Mouse (Mus musculus) urinary bladder, postnatal 36 days (tissue): ENCODE results near the gene Tnfaip6.
"Not testable (repeated sequence)": the region's sequence is repeated elsewhere in the genome, so short reads cannot be mapped to it uniquely, and the experiment has no call there.

ENCODE experiments used
- DNase-seq, 2 experiments: peaks; one replicate each; pipeline ENCODE4 v3.0.0; 2022; ENCODE audit warnings: low spot score in 2 of 2, mixed read lengths in 1 of 2

Gene Tnfaip6

DNA sequence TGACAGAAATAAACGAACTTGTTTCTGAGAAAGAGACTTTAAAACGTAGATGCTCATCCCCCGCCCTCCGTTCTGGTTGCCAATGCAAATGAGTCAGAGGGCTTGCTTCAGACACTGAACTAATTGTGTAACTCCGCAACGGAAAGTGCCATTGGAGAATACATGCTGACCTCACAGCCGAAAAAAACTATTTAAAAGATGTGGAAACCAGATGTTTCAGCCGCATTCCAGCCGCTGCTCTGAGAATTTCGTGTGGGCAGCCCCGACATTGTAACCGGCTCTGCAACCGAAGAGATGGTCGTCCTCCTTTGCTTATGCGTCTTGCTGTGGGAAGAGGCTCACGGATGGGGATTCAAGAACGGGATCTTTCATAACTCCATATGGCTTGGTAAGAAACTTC is at the start of gene Tnfaip6:
TSS of gene Tnfaip6 (plus strand) at position 128 of the 400 bp plus-strand sequence.
- peak; percentile 36 to 68 for DNase-seq

DNA sequence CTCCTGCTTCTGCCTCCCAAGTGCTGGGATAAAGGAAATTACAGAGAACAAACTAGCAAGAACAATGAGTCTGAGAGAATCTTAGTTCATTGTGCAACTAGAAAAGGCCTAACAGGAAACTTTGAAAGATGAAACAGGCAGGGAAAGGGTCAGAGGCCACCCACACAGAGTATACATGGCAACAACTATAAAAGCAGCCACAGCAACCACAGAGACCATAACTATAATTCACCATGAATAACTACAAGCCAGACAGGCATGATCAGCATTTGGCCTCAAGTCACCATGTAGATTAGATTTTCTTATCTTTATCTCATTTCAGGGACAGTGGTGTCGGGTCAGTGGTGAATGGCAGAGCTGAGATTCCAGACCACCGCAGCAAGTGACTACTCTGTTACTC is 48.2 kb upstream of the Tnfaip6 start:
- no peak for DNase-seq

DNA sequence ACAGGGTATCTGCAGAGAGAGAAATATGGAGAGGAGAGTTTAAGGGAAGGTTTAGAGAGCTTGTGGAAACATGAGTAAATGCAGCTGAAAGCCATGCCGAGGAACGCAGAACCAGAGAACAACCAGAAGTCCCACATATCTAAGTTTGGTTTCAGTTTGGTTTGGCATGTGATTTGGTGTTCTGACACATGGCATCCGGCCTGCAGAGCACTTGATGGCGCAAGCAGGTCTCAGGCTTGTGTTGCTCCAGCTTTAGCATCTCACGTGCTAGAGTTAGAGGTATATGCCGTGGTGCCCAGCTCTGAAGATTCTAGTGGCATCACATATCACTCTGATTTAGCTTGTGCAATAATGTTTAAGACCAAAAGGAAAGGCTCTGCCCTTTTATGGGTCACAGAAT is 46.4 kb upstream of the Tnfaip6 start:
- no peak for DNase-seq

DNA sequence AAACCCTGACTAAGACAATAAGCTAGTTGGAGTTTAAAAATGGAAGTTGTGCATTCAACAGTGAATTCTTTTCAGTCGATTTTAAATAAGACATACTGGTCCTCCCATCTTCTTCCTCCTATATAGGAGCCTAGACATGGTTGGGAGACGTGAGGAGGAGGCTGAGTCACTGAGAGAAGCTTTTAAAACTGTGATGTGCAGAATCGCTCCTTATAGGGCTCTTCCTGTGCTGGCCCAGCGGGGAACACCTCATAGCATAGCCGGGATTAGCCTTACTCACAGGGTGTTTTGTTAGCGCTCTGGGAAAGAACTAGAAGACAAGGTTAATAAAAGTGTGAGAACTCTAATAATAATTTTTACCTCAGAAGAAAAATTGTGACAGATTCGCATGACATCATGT is 37.8 kb upstream of the Tnfaip6 start:
- no peak for DNase-seq

DNA sequence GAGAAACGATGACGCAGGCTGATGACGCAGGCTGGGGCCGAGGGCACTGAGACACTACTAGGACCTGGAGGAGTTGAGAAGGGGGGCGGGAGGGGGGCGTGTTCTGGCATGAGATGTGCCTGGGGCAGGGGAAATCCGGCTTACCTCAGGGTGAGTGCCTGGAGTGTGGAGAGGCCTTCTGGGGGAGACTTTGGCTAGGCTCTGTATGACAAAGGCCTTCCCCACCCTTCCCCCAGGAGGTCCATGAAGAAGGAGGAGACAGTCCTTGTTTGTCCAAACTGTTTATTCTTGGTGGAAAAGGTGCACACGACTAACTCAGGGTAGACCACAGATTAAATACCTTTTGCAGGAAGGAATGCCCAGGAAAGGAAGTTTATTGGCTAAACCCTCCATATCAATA is 36.3 kb upstream of the Tnfaip6 start:
- DNase-seq, result no peak

DNA sequence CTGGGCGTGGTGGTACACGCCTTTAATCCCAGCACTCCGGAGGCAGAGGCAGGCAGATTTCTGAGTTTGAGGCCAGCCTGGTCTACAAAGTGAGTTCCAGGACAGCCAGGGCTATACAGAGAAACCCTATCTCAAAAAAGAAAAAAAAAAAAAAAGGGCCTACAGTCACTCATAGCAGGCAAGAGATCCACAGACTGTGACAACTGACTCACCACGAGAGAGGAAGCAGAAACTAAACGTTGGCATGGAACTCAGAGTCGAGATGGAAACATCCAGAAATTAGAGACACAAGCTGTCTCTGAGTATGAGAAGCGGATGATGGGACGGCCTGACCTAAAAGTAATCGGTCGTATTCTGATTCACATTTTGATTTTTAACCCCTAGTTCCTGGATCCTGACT is 35.5 kb upstream of the Tnfaip6 start:
- DNase-seq, result not testable (repeated sequence)

DNA sequence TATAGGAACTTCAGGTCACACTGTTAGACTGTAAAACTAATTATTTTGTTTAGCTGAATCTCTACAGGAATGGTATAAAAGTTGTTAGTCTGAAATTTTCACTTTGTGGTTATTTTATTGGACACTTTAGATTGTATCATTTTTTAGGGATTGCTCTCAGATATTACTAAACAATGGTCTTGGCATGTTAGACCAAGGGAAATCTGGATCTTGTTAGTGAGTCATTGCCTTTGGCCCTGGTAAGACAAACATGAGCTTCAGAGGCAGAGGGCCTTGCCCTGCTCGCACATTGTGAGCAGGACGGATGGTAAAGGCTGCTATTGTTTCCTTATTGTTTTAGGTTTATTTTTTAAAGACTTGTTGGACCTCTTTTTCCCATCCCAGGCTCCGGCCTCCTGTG is 31.4 kb upstream of the Tnfaip6 start:
- peak; percentile 8 to 9 for DNase-seq

DNA sequence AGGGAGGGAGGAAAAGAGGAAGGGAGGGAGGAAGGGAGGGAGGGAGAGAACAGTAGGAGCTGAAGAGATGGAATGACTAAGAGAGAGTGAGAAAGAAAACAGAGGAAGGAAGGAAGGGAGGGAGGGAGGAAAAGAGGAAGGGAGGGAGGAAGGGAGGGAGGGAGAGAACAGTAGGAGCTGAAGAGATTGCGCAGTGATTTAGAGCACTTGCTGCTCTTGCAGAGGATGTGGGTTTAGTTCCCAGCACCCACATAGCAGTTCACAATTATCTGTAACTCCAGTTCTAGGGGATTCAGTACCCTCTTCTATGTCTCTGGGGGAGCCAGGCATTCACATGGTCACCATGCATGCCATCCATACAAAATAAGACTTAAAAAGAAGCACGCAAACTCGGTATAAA is 26.0 kb upstream of the Tnfaip6 start:
- not testable (repeated sequence) for DNase-seq

DNA sequence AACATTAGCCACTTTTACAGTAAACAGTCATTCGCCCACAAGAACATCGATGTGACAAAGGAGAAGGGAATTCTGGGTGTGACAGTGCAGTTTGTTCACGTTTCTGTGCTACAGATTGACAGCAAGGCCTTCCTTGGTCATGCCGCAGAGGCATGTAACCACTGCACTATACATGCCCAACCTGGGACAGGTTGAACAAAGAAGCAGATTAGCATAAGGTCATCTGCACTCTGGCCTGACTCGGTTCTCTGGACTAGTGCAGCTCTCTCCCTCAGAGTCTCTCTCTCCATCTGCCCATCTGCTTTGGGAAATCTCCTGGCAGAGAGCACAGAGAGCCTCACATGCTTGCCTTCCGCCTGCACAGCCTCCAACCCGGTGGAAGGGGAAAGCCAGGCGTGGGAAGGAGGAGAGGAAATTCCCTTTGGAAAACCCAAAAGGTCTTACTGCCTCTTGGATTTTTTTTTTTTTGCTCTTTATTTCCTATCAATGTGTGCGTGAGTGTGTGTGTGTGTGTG is 24.4 kb upstream of the Tnfaip6 start:
- DNase-seq, result peak in 1 of 2 experiments; percentile 15

DNA sequence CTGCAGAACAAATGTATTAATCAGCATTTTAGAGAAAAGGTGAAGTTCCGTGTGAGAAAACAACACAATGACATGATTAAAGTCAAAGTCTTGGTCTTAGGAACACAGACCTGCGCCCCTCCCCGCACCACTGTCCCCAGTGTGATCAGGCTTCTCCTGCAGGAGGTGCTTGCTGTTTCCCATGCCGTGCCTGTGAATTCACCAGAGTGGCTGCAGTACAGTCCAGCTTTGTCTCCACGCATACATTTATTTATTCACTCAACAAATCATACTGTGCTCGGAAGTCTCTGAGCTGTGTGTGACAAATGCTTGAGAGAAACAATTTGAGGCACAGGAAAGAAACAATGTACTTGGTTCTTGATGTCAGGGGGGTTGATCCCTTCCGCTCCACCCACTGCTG is 21.4 kb upstream of the Tnfaip6 start:
- no peak for DNase-seq

DNA sequence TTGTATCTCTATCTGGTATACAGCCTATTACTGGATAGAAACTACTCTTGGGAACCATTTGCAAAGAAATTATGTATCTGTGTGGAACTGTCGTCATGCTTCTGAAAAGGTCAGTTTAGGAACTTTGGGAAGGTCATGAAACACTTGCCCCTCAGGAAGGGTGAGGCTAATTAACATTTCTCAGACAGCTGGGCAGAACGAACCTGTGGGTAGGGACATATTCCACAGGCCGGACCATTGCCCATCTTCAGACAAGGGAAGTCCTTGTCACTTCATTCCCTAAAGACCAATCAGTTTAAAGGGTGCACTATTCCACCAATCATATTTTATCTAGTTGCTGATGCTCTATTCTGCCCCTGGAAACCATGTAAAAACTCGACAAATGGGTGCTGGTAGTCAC is 10.7 kb upstream of the Tnfaip6 start:
- DNase-seq, result no peak

DNA sequence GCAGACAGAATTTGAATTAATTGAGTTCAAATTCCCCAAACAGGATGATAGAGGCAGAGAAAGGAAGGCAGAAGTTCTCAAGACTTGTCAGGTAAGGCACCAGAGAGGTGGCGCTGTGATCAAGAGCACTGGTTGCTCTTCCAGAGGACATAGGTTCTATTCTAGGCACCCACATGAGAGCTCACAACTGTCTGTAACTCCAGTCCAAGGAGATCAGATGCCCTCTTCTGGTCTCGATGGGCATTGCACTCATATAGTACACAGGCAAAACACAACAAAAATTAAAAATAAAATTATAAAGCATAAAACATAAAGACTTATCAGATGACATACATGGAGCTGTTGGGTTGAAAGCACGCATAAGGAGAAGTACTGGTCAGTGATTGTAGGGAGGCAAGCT is 8.4 kb upstream of the Tnfaip6 start:
- DNase-seq, result no peak

DNA sequence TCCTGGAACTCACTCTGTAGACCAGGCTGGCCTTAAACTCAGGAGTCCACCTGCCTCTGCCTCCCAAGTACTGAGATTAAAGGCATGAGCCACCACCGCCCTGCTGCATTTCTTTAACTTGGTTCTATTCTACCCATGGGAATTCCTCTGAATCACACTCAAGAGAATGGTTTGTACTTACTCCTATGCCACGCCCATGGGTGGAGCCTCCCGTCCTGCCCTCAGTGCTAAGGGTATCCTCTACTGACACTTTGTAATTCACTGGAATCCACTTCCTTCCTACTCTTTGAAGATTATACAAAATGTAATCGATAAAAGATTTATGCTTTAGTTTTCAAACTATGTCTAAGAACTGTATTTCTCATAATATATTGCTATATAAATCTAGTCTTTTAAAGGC is 6.3 kb upstream of the Tnfaip6 start:
- no peak for DNase-seq

DNA sequence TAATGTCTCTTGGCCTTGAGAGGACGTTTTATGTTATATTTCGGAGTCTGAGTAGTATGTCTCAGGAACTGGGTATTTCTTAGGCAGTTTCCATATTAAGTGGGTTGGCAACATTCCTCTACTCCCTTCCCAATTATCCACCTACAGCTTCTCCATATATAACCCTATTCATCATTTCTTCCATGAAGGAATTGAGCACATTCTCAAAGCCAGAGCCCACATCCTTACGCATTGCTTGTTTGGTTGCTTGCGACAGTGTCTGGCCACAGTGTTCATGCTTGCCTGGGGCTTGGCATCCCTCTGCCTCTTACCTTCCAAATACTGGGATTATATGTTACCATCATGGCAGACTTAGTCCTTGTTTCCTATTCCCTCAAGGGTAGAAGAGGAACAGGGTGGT is 3.2 kb upstream of the Tnfaip6 start:
- DNase-seq, result no peak

DNA sequence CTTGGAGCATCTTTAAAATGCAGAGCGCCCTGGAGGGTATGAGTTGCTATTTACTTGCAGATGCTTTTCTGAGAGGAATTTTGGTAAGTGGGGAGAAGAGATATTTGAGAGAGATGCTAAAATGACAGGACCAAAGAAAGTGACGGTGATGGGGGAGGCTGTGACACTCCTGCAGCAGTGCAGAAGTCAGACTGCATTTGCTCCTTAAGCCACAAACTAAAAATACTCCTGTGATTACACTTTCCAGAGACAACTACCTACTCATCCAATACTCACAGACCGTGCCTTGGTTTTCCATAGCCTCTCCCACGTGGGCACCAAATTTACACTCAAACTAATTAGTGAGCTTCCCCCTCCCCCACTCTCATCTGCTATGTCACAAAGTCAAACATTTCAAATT is 2.7 kb upstream of the Tnfaip6 start:
- no peak for DNase-seq

DNA sequence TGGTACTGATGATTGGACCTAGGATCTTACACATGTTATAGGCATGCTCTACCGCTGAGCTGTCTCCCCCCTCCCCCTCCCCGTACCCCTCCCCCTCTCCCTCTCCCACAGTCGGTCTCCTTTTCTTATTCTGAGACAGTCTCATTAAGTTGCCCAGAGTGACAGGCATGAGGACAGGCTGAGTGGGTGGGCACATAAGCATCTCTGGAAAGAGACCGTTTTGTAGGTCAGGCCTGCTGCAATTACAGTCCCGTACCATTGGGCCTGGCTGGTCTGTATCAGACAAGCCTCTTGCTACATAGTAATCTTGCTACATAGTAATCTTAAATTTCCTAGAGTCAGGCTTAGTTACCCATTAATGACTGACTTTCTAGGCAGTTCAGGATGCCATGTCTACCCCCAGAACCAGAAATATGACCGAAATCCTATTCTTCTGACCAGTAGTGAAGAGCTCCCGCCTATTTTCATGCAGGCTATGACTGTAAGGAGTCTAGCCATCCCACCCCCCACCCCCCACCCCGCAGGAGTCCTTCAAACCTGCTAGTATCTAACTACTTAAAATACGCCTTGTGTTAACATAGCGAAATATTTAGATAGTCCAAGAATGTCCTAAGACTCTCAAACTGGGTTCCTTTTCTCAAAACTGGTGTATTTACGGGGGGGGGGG is 747 bp upstream of the Tnfaip6 start:
- no peak for DNase-seq

DNA sequence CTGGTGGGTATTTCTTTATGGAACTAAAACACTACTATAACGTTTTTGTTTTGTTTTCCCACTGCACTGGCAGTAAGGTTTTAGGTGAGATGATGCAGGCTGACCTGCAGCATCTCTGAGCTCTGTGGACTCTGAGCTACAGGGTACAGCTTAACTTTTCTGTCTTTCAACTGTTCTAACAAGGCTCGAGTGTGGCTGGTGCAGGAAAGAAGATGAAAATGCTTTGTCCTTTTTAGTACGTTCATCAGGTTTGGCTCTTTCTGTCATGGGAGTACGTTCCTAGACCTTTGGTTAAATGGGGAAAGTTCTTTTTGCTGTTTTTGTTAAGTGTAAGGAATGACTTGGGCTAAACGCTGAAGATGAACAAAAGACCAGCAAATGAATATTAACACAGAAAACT is 749 bp downstream of the Tnfaip6 start:
- DNase-seq, result no peak

DNA sequence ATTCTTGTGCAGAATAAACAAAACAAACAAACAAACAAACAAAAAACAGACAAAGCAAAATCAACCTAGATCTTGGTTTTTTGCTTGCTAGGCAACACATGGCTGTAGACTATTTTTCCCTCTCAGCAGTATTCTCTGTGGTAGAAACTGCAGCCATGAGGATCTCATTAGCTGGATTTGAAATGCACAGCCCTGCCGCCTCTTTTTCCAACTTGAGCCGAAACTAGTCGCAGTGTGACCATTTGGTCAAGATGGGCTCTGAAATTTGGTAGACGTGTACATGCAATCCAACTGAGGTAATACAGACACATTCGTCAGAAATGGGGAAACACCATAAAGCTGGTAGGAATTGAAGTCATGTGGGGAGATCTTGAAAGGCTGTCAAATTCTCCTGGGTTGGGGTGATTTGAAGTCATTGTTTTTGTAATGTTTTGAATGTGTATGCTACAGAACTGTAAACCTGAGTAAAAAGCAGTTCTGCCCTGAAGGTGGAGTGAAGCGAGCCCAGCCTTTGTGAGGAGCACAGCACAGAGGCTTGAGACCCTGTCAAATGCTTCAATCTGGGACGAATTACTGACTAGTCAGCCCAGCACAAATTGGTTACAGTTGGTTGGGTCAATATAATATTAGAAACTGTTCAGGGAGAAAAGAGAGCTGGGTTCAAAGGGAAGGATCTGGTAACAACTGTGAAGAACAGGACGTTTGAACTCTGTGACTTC is 1.4 kb downstream of the Tnfaip6 start:
- DNase-seq, result no peak

DNA sequence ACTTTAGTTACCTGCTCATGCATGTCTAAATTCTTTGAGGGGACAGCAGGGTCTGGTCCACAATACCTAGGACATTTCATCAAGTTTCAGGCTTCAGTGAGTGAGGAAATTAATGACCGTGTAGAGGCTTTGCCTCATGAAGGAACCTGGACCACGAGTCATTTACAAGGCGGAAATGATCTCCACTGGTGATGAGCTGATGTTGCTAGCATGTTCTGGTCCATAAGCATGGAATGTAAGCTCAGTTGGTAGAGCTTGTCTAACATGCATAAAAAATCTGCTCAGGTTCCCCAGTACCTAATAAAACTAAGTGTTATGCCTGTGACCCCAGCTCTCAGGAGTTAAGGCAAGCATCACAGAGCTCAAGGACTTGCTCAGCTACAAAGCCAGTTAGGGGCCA is 4.3 kb downstream of the Tnfaip6 start:
- no peak for DNase-seq

DNA sequence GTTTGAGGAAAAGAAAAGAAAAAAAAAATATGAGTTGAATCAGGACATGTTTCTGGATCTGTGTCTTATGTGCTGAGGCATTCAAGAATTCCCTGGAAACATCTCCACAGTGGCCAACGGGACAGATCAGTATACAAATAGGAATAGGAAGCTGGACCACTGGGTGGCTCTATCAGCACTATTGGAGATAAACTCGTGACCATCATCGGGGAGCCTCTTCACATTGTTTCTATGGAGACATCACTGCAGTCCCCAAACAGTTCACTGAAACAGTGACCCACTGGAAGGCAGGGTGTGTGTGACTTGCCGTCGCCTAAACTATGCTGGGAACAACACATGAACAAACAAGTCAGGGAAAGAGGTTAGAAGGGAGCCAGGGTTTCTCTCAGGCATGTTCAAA is 4.9 kb downstream of the Tnfaip6 start:
- no peak for DNase-seq

DNA sequence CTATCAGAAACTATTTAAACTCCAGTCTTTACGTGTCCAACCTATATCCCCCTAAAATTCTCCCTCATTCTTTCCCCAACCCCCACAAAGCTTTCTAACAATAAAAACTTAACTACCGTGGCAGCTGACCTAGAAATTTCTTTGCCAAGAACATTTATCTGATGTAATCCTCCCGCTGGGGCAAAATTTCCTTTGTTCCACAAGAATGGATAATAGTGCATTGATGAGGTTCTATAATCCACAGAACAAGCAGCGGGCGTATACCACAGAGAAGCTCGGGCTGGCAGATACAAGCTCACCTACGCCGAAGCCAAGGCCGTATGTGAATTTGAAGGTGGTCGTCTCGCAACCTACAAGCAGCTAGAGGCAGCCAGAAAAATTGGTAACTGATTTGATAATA is 5.7 kb downstream of the Tnfaip6 start:
- no peak for DNase-seq

DNA sequence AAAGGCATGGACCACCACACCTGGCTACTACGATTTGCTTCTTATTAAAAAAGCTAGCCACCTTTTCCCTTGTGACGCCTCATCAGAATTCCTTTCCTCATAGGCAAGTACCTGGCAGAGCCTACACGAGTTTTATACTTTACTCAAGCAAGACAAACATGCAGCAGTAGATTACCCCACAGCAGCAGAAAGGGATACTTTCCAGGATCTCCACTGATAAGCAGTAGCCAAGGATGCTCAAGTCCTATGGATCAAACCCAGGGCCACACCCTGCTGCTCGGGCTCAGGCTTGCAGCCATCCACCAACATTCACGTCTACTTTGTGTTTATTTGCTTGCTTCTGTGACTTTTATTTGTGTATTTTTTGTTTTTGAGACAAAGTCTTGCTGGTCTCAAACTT is 8.2 kb downstream of the Tnfaip6 start:
- DNase-seq, result no peak

DNA sequence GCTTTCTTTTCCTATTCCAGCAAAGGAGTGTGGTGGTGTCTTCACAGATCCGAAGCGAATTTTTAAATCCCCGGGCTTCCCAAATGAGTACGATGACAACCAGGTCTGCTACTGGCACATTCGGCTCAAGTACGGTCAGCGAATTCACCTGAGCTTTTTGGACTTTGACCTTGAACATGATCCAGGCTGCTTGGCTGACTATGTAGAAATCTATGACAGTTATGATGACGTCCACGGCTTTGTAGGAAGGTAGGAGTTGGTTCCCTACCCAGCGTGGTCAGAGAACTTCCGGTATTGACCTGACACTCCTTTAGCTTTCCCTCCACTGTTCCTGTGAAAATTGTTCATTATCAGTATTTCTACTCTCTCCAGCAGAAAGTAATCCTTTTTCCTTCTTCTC is 13.0 kb downstream of the Tnfaip6 start:
- no peak for DNase-seq

DNA sequence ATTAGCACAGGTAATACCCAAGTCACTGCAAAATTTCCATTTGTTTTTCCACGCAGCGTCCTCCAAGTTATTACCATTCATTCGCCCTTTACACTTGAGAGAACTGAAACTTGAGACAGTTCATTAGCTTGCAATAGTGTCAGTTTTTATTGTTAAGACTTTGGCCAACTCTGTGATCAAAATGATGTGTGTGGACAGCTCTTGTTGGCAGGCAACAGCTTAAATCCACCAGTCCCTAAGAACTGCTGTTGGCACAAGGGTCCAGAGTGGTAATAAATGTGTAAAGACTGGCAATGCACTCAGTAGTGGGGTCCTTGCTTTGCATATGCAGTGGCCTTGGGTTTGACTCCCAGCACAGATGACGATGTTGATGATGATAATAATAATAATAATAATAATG is 14.5 kb downstream of the Tnfaip6 start:
- DNase-seq, result no peak
